Mouse (Mus musculus): ENCODE measurements around the gene Chit1. TPM values are rescaled to one million over a fixed set of nuclear protein-coding genes. Genes with fewer than 3 reads are reported as not detected.

Gene Chit1
- polyA plus RNA-seq, 1 experiment: 0.08 TPM

GRCm38 (mm10) chr1:134074184-134074583, 36.9 kb upstream of the Chit1 start:
- no peak overlapping the region for H3K4me2 ChIP-seq (ENCODE audit: low read depth)

GRCm38 (mm10) chr1:134074606-134075005, 36.4 kb upstream of the Chit1 start:
- Histone ChIP-seq H3K79me2 (ENCODE audit: control insufficient read depth, insufficient read depth) (peaks cover 28% of the 10 kb centered on the region), H3K27me3 (ENCODE audit: control insufficient read depth, insufficient read depth, insufficient read length) (no peaks in the 10 kb centered on the region), H3K36me3 (ENCODE audit: control insufficient read depth, insufficient read depth) (peaks cover 13% of the 10 kb centered on the region), H3K4me3 (no peak overlapping the region), H3ac (ENCODE audit: control insufficient read depth, insufficient read length) (no peak overlapping the region), H3K4me2 (ENCODE audit: low read depth) (no peak overlapping the region)
- TF ChIP-seq POLR2A (IDR thresholded peaks at IDR 0.05; ENCODE audit: insufficient read length, low read depth) (peak; percentile 61), POLR2AphosphoS2 (IDR thresholded peaks at IDR 0.05; ENCODE audit: insufficient read length, low read depth) (peak; percentile 82), MAX (IDR thresholded peaks at IDR 0.05; ENCODE audit: low read depth) (no peak)

More at GRCm38 (mm10) chr1:134074184-134074583, 36.9 kb upstream of the Chit1 start:
- no peaks in the 10 kb centered on the region for H3K27me3 ChIP-seq (ENCODE audit: control insufficient read depth, insufficient read depth, insufficient read length)
- peaks cover 28% of the 10 kb centered on the region for H3K79me2 ChIP-seq (ENCODE audit: control insufficient read depth, insufficient read depth)
- peaks cover 13% of the 10 kb centered on the region for H3K36me3 ChIP-seq (ENCODE audit: control insufficient read depth, insufficient read depth)
- TF ChIP-seq POLR2A (IDR thresholded peaks at IDR 0.05; ENCODE audit: insufficient read length, low read depth) (no peak), POLR2AphosphoS2 (IDR thresholded peaks at IDR 0.05; ENCODE audit: insufficient read length, low read depth) (peak; percentile 91)
- H3K4me3 ChIP-seq: no peak overlapping the region
- no peak overlapping the region for H3ac ChIP-seq (ENCODE audit: control insufficient read depth, insufficient read length)

GRCm38 (mm10) chr1:134075532-134075931, 35.5 kb upstream of the Chit1 start:
- no peak overlapping the region for H3ac ChIP-seq (ENCODE audit: control insufficient read depth, insufficient read length)
- H3K27me3 ChIP-seq (ENCODE audit: control insufficient read depth, insufficient read depth, insufficient read length): no peaks in the 10 kb centered on the region
- peak overlapping the region; percentile 96 for H3K4me2 ChIP-seq (ENCODE audit: low read depth)
- TF ChIP-seq TCF12 (IDR thresholded peaks at IDR 0.05; ENCODE audit: insufficient read depth, poor library complexity, severe bottlenecking) (no peak), TCF3 (IDR thresholded peaks at IDR 0.05; ENCODE audit: insufficient read length, low read depth) (no peak), POLR2AphosphoS2 (IDR thresholded peaks at IDR 0.05; ENCODE audit: insufficient read length, low read depth) (no peak), SRF (IDR thresholded peaks at IDR 0.05; ENCODE audit: control insufficient read depth, insufficient read length, low read depth) (no peak), MAX (IDR thresholded peaks at IDR 0.05; ENCODE audit: low read depth) (no peak), POLR2A (IDR thresholded peaks at IDR 0.05; ENCODE audit: insufficient read length, low read depth) (peak; percentile 16), USF1 (IDR thresholded peaks at IDR 0.05; ENCODE audit: low read depth) (no peak), REST (IDR thresholded peaks at IDR 0.05; ENCODE audit: insufficient read depth, insufficient read length) (no peak), CEBPB (IDR thresholded peaks at IDR 0.05; ENCODE audit: insufficient read depth, poor library complexity, severe bottlenecking) (no peak)
- H3K4me3 ChIP-seq: no peak overlapping the region
- H3K79me2 ChIP-seq (ENCODE audit: control insufficient read depth, insufficient read depth): peaks cover 28% of the 10 kb centered on the region
- peaks cover 13% of the 10 kb centered on the region for H3K36me3 ChIP-seq (ENCODE audit: control insufficient read depth, insufficient read depth)

GRCm38 (mm10) chr1:134076789-134077188, 34.3 kb upstream of the Chit1 start:
- H3K36me3 ChIP-seq (ENCODE audit: control insufficient read depth, insufficient read depth): peaks cover 13% of the 10 kb centered on the region
- no peak for TF ChIP-seq TCF3 (IDR thresholded peaks at IDR 0.05; ENCODE audit: insufficient read length, low read depth)
- no peak for TF ChIP-seq POLR2A (IDR thresholded peaks at IDR 0.05; ENCODE audit: insufficient read length, low read depth)
- TF ChIP-seq CEBPB (IDR thresholded peaks at IDR 0.05; ENCODE audit: insufficient read depth, poor library complexity, severe bottlenecking): no peak
- TF ChIP-seq USF1 (IDR thresholded peaks at IDR 0.05; ENCODE audit: low read depth): no peak
- TF ChIP-seq SRF (IDR thresholded peaks at IDR 0.05; ENCODE audit: control insufficient read depth, insufficient read length, low read depth): no peak
- TF ChIP-seq POLR2AphosphoS2 (IDR thresholded peaks at IDR 0.05; ENCODE audit: insufficient read length, low read depth): no peak
- no peak for TF ChIP-seq MYOG (IDR thresholded peaks at IDR 0.05; ENCODE audit: control insufficient read depth in 1 of 3, insufficient read depth in 1 of 3, insufficient read length in 2 of 3, low read depth in 2 of 3)
- no peak for TF ChIP-seq MYOD1 (IDR thresholded peaks at IDR 0.05; ENCODE audit: control insufficient read depth in 1 of 3, insufficient read length in 2 of 3, low read depth in 2 of 3)
- TF ChIP-seq TCF12 (IDR thresholded peaks at IDR 0.05; ENCODE audit: insufficient read depth, poor library complexity, severe bottlenecking): no peak
- TF ChIP-seq E2F4 (IDR thresholded peaks at IDR 0.05; ENCODE audit: insufficient read depth): no peak
- no peak for TF ChIP-seq REST (IDR thresholded peaks at IDR 0.05; ENCODE audit: insufficient read depth, insufficient read length)

GRCm38 (mm10) chr1:134077389-134078060, 33.5 kb upstream of the Chit1 start:
- Histone ChIP-seq H3K79me2 (ENCODE audit: control insufficient read depth, insufficient read depth) (peaks cover 28% of the 10 kb centered on the region), H3ac (ENCODE audit: control insufficient read depth, insufficient read length) (peak overlapping the region; percentile 17), H3K4me2 (ENCODE audit: low read depth) (peak overlapping the region; percentile 96), H3K4me3 (peak overlapping the region; percentile 96), H3K36me3 (ENCODE audit: control insufficient read depth, insufficient read depth) (peaks cover 13% of the 10 kb centered on the region), H3K27me3 (ENCODE audit: control insufficient read depth, insufficient read depth, insufficient read length) (no peaks in the 10 kb centered on the region)
- TF ChIP-seq MAX (IDR thresholded peaks at IDR 0.05; ENCODE audit: low read depth) (no peak), REST (IDR thresholded peaks at IDR 0.05; ENCODE audit: insufficient read depth, insufficient read length) (no peak), MYOG (IDR thresholded peaks at IDR 0.05; ENCODE audit: control insufficient read depth in 1 of 3, insufficient read depth in 1 of 3, insufficient read length in 2 of 3, low read depth in 2 of 3) (peak in 1 of 3 experiments; percentile 67), CEBPB (IDR thresholded peaks at IDR 0.05; ENCODE audit: insufficient read depth, poor library complexity, severe bottlenecking) (no peak), TCF3 (IDR thresholded peaks at IDR 0.05; ENCODE audit: insufficient read length, low read depth) (peak; percentile 7), E2F4 (IDR thresholded peaks at IDR 0.05; ENCODE audit: insufficient read depth) (no peak), MYOD1 (IDR thresholded peaks at IDR 0.05; ENCODE audit: control insufficient read depth in 1 of 3, insufficient read length in 2 of 3, low read depth in 2 of 3) (peak in 2 of 3 experiments; percentile 29 to 62), SRF (IDR thresholded peaks at IDR 0.05; ENCODE audit: control insufficient read depth, insufficient read length, low read depth) (no peak), TCF12 (IDR thresholded peaks at IDR 0.05; ENCODE audit: insufficient read depth, poor library complexity, severe bottlenecking) (no peak), POLR2AphosphoS2 (IDR thresholded peaks at IDR 0.05; ENCODE audit: insufficient read length, low read depth) (no peak), USF1 (IDR thresholded peaks at IDR 0.05; ENCODE audit: low read depth) (no peak), POLR2A (IDR thresholded peaks at IDR 0.05; ENCODE audit: insufficient read length, low read depth) (peak; percentile 34)

More at GRCm38 (mm10) chr1:134076789-134077188, 34.3 kb upstream of the Chit1 start:
- H3K79me2 ChIP-seq (ENCODE audit: control insufficient read depth, insufficient read depth): peaks cover 28% of the 10 kb centered on the region
- H3K27me3 ChIP-seq (ENCODE audit: control insufficient read depth, insufficient read depth, insufficient read length): no peaks in the 10 kb centered on the region
- peak overlapping the region; percentile 96 for H3K4me2 ChIP-seq (ENCODE audit: low read depth)
- H3K4me3 ChIP-seq: peak overlapping the region; percentile 96
- H3ac ChIP-seq (ENCODE audit: control insufficient read depth, insufficient read length): no peak overlapping the region

All from myocyte (in vitro differentiated cells).